Mouse (Mus musculus): ENCODE results near the gene Cav3.

Cav3 gene

DNA sequence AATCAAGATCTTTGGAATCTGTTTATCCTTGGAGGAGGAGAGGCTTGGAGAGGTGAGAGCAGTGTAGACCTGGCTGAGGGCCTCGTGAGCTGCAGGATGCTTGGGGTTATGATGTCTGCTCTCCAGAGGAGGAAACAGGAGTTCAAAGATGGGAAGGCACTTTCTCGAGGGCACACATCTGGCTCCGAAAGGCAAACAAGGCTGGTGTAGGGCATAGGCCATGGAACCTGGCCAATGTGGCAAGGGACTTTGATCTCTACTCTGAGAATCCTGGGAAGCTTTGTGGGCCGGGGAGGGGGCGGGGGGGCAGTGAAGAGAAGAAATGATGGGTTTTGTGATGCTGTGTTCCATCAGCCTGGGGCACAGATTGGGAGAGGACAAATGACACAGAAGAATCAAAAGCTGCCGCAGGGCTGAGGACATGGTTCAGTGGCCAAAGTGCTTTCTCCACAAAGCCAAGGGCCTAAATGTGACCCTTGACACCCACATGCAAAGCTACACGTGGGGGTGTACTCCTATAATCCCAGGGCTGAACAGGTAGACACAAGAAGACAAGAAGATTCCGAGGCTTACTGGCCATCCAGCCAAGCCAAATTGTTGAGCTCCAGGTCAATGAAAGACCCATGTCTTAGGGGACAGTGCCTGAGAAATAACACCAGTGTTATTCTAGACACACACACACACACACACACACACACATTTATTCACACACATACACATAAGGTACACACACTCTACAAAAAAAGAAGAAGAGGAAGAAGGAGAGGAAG, 37.2 kb downstream of the Cav3 start:
- no peak for DNase-seq

DNA sequence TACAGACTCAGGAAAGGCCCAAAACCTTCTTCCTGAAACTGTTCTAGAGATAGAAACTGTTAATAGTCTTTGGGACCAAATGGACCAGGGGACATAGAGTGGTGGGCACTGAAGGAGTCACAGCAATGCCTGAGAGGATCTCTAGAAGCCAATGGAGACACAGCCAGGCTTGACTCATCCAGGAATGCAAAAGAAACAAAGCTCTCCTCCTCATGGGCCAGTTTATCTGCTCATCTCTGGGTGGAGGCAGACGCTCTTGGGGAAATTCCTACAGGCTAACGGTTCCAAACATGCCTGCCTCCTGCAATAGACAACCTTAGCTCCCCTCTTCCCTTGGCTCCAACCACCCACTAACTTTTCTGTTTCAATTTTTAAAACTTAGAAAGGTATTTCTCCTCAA, 38.2 kb downstream of the Cav3 start:
- DNase-seq, result no peak

DNA sequence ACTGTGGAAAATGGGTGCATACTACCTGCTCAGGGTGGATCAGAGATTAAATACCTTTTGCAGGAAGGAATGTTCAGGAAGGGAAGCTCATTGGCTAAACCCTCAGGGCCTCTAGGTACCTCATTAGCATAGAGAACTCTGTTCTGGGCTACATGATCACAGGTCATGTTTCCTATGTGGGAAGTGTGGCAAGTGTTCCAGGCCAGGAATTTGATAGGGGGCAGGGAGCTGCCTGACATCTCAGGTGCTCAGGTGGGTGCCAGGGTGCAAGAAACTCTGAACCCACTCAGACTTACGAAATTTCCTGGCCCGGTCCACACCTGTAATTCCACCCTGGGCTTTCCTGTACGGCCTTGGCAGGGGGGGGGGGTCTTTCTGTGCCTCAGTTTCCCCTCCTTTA, 39.4 kb downstream of the Cav3 start:
- no peak for DNase-seq

DNA sequence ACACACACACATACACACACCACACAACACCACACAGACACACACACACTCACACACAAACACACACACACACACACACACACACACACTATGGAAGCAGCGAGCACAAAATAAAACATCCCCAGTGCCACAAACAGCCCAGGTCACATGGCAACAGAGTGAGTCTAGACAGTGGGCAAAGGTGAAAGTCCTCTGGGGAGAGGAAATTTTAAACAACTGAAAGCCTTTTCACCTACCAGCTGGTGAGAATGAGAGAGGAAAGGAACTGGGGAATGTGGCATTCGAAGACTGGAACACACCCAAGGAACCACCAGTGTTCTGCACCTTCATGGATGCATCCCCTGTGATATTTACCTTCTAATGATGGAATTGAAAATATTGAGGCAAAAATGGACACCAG, 40.2 kb downstream of the Cav3 start:
- no peak for DNase-seq

DNA sequence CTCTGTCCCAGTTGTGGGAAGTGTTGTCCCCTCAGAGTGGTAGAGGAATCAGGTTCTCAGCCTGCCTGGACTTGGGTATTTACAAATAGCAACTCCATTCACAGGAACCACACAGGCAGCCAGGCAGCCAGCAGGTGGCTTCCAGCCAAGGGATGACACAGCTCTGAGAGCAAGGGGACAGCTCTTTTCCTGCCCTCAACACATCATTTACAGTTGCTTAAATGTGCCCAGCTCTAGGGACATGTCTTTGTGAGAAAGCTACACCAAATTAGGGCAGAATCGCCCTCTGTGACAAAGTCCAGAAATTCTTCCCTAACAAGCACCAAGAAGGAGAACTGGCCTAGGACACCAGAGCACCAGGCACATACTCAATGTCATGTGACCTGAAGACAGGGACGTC, 41.9 kb downstream of the Cav3 start:
- DNase-seq, result peak; percentile 24

DNA sequence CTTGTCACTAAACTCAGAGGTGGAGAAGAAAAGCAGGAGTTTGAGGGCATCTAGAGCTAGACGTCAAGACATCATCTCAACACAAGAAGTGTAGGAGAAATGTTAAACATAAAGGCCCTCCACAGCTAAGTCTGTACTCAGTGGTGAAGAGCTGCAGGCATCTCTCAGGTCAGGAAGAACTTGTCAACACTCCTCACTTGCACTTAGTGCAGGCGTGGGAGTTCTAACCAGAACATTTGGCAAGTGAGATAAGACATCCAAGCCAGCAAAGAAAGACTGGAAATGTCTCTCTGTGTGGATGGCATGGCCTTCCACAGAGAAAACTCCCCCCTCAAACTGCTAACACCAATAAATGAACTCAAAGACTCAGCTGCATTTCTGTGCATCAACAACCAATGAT, 48.3 kb downstream of the Cav3 start:
- DNase-seq, result no peak

DNA sequence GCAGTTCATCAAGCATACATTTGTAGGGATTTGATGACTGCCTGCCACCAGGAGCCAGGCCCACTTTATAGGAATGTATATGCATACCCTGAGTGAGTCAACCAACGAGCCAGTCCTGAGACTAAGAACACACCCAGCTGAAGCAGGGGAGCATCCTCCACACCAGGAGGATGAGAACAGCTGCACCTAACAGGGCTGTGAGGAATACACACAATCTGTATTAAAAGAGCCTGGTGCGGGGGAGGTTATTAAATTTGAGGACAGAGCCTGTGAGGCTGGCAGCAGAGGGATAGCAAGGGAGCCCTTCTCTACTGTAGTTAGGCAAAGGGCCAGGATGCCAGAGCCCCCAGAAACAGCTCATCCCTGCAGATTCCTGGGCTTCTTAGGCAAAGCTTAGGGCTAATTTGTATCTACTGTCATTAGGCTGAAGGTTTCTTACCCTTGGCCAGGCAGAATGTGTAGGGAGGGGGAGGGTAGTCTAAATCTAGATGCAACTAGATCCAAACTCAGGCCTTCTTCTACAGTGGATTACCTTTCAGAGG, 50.4 kb downstream of the Cav3 start:
- DNase-seq, result no peak

DNA sequence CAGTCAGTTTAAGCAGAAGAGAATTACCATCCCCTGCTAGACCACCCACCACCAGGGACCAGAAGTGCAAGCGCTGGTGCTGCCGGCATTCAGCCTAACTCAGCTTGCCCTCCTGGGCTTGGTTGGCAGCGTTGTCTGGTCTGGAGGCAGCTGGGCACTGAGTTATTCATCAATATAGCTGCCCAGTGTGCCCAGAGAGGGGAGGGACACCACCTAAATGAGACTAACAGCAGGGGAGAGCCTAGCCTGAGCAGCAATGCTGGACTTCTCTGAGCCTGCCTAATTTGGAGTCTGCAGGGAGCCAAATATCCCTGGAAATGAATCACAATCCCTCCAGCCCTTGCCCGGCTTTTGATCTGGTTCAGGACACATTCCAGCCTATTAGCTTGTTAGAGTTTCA, 51.0 kb downstream of the Cav3 start:
- DNase-seq, result no peak

DNA sequence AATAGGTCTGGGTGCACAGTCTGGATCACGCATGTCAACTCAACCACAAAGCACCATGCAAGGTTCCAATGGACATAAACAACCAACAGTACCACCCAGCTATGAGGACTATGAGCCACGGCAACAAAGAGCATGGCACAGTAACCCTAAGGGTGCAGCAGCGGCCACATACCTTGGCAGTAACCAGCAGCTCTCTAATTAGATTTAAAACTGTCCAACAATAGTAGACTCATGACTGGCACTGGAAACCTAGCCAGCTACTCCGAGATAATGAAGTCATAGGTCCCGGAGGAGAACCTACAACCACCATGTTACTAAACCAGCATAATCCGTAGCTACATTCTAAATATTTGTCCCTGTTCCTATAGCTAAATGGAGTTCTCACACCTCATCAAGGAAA, 55.3 kb downstream of the Cav3 start:
- no peak for DNase-seq

DNA sequence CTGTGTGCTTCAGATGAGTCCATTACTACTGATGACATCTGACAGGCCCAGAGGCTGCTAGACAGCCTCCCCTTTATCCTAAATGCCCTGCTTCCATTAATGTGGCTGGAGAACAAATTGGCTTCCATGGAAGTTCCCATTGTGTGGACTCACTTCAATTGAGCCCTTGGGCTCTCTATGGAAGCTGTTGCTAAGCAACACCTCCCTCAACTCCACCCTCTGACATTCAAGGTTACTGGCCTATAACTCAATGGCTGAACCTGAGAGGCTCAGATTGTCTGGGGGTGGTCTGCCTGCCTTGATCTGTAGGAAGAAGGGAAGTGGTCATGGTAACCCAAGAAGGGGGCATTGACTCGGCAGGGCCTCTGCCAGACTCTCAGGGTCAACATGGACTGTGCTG, 57.2 kb downstream of the Cav3 start:
- DNase-seq, result no peak

DNA sequence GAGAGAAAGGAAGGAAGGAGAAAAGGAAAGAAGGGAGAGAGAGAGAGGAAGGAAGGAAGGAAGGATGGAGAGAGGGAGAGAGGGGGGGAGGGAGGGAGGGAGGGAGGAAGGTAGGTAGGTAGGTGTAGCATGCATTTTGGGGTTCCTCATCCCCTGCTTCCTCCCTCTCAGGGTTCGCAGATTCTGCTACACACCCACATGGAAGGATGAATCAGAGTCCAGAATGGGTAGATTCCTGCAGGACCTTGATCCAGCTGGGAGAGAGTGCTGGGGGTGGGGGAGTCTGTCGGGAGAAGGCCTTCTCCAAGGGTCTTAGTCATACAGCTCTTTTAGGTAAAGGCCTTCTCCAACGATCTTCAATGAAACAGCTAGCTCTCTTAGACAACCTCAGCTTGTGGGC, 58.3 kb downstream of the Cav3 start:
- no peak for DNase-seq

DNA sequence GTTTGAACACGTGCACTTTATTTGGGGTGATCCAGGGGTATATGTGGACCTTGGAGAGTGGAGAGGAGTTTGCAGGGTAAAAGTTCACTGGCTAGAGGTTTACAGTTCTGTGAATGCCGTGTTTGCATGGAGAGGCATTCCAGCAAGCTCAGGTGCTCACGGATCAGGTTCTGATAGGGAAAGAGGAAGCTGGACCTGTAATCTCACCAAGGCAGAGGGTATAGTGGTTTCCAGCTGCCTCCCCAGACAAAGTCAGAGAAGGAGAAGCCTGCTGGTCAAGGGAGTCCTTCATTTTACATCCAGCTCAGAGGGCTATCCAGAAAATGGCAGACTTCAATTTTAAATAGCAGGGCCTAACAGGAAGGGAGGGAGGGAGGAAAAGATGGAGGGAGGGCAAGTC, 58.7 kb downstream of the Cav3 start:
- no peak for DNase-seq

All from right cerebral cortex, postnatal 25 days (tissue).